Mouse (Mus musculus): ENCODE data around the gene Nsl1. TPM values are rescaled to one million over a fixed set of nuclear protein-coding genes. Genes with fewer than 3 reads are reported as not detected.

Nsl1 gene
- polyA plus RNA-seq, 2 experiments, result 11.6 to 17.2 TPM

- Histone ChIP-seq H3K9me3 (ENCODE audit: control insufficient read depth, low read length) (no peaks in the 10 kb centered on the region), H3K27me3 (ENCODE audit: control insufficient read depth, insufficient read depth, low read length) (no peaks in the 10 kb centered on the region), H3K36me3 (ENCODE audit: control insufficient read depth, insufficient read depth, low read length) (peaks cover 68% of the 10 kb centered on the region), H3K4me1 (ENCODE audit: control insufficient read depth, insufficient read depth, low read length) (no peaks in the 10 kb centered on the region), H3K4me2 (replicated peaks; ENCODE audit: low read depth, low read length, severe bottlenecking) (no peak overlapping the region), H3K27ac (replicated peaks; ENCODE audit: low read depth, low read length) (no peak overlapping the region), H3K4me3 (replicated peaks; ENCODE audit: low read length) (no peak overlapping the region), H3K9ac (ENCODE audit: low read depth, low read length, severe bottlenecking) (no peak overlapping the region)
- no peak for ATAC-seq (ENCODE audit: low FRiP score, low read depth)
- WGBS, result 92% methylated on average over 4 of the region's 4 CpGs
- DNase-seq (ENCODE audit: low spot score), result no peak
- TF ChIP-seq POLR2A (IDR thresholded peaks at IDR 0.05; ENCODE audit: borderline replicate concordance, extremely low read depth, insufficient read depth, insufficient read length), result no peak
Observed at GRCm38 (mm10) chr1:191073486-191073885, 10.7 kb downstream of the Nsl1 start.

- Histone ChIP-seq H3K4me3 (replicated peaks; ENCODE audit: low read length) (no peak overlapping the region), H3K27me3 (ENCODE audit: control insufficient read depth, insufficient read depth, low read length) (no peaks in the 10 kb centered on the region), H3K4me2 (replicated peaks; ENCODE audit: low read depth, low read length, severe bottlenecking) (no peak overlapping the region), H3K9ac (ENCODE audit: low read depth, low read length, severe bottlenecking) (no peak overlapping the region), H3K9me3 (ENCODE audit: control insufficient read depth, low read length) (no peaks in the 10 kb centered on the region), H3K27ac (replicated peaks; ENCODE audit: low read depth, low read length) (no peak overlapping the region), H3K4me1 (ENCODE audit: control insufficient read depth, insufficient read depth, low read length) (no peaks in the 10 kb centered on the region), H3K36me3 (ENCODE audit: control insufficient read depth, insufficient read depth, low read length) (peaks cover 71% of the 10 kb centered on the region)
- peak; percentile 70 for DNase-seq (ENCODE audit: low spot score)
- 62% methylated on average over 10 of the region's 10 CpGs for WGBS
- no peak for TF ChIP-seq POLR2A (IDR thresholded peaks at IDR 0.05; ENCODE audit: borderline replicate concordance, extremely low read depth, insufficient read depth, insufficient read length)
- ATAC-seq (ENCODE audit: low FRiP score, low read depth), result no peak
Observed at GRCm38 (mm10) chr1:191075199-191075883, 12.5 kb downstream of the Nsl1 start.

- Histone ChIP-seq H3K4me3 (replicated peaks; ENCODE audit: low read length) (no peak overlapping the region), H3K36me3 (ENCODE audit: control insufficient read depth, insufficient read depth, low read length) (peaks cover 52% of the 10 kb centered on the region), H3K9me3 (ENCODE audit: control insufficient read depth, low read length) (no peaks in the 10 kb centered on the region), H3K27me3 (ENCODE audit: control insufficient read depth, insufficient read depth, low read length) (no peaks in the 10 kb centered on the region), H3K4me2 (replicated peaks; ENCODE audit: low read depth, low read length, severe bottlenecking) (no peak overlapping the region), H3K4me1 (ENCODE audit: control insufficient read depth, insufficient read depth, low read length) (no peaks in the 10 kb centered on the region), H3K9ac (ENCODE audit: low read depth, low read length, severe bottlenecking) (no peak overlapping the region), H3K27ac (replicated peaks; ENCODE audit: low read depth, low read length) (no peak overlapping the region)
- DNase-seq (ENCODE audit: low spot score) (no peak), ATAC-seq (ENCODE audit: low FRiP score, low read depth) (no peak)
- WGBS, result 89% methylated on average over 8 of the region's 8 CpGs
- no peak for TF ChIP-seq POLR2A (IDR thresholded peaks at IDR 0.05; ENCODE audit: borderline replicate concordance, extremely low read depth, insufficient read depth, insufficient read length)
Observed at GRCm38 (mm10) chr1:191083230-191083629, 20.4 kb downstream of the Nsl1 start.

GRCm38 (mm10) chr1:191084951-191085559, 22.2 kb downstream of the Nsl1 start:
- 73% methylated on average over 5 of the region's 5 CpGs for WGBS

GRCm38 (mm10) chr1:191085597-191085996, 22.8 kb downstream of the Nsl1 start:
- no peaks in the 10 kb centered on the region for H3K4me1 ChIP-seq (ENCODE audit: control insufficient read depth, insufficient read depth, low read length)
- H3K27ac ChIP-seq (replicated peaks; ENCODE audit: low read depth, low read length), result no peak overlapping the region
- no peak overlapping the region for H3K4me2 ChIP-seq (replicated peaks; ENCODE audit: low read depth, low read length, severe bottlenecking)
- no peaks in the 10 kb centered on the region for H3K9me3 ChIP-seq (ENCODE audit: control insufficient read depth, low read length)
- no peak overlapping the region for H3K4me3 ChIP-seq (replicated peaks; ENCODE audit: low read length)
- no peaks in the 10 kb centered on the region for H3K27me3 ChIP-seq (ENCODE audit: control insufficient read depth, insufficient read depth, low read length)
- WGBS, result 89% methylated on average over 12 of the region's 12 CpGs
- TF ChIP-seq POLR2A (IDR thresholded peaks at IDR 0.05; ENCODE audit: borderline replicate concordance, extremely low read depth, insufficient read depth, insufficient read length), result no peak
- H3K36me3 ChIP-seq (ENCODE audit: control insufficient read depth, insufficient read depth, low read length), result peaks cover 32% of the 10 kb centered on the region
- no peak for DNase-seq (ENCODE audit: low spot score)
- H3K9ac ChIP-seq (ENCODE audit: low read depth, low read length, severe bottlenecking), result no peak overlapping the region
- no peak for ATAC-seq (ENCODE audit: low FRiP score, low read depth)

More at GRCm38 (mm10) chr1:191084951-191085559, 22.2 kb downstream of the Nsl1 start:
- Histone ChIP-seq H3K4me2 (replicated peaks; ENCODE audit: low read depth, low read length, severe bottlenecking) (no peak overlapping the region), H3K27me3 (ENCODE audit: control insufficient read depth, insufficient read depth, low read length) (no peaks in the 10 kb centered on the region), H3K27ac (replicated peaks; ENCODE audit: low read depth, low read length) (no peak overlapping the region), H3K4me3 (replicated peaks; ENCODE audit: low read length) (no peak overlapping the region), H3K36me3 (ENCODE audit: control insufficient read depth, insufficient read depth, low read length) (peaks cover 36% of the 10 kb centered on the region), H3K9ac (ENCODE audit: low read depth, low read length, severe bottlenecking) (no peak overlapping the region), H3K4me1 (ENCODE audit: control insufficient read depth, insufficient read depth, low read length) (no peaks in the 10 kb centered on the region), H3K9me3 (ENCODE audit: control insufficient read depth, low read length) (no peaks in the 10 kb centered on the region)
- DNase-seq (ENCODE audit: low spot score) (peak; percentile 26), ATAC-seq (ENCODE audit: low FRiP score, low read depth) (no peak)
- no peak for TF ChIP-seq POLR2A (IDR thresholded peaks at IDR 0.05; ENCODE audit: borderline replicate concordance, extremely low read depth, insufficient read depth, insufficient read length)

Data from limb, embryonic 14.5 days (tissue).